In the genomic region with DNA sequence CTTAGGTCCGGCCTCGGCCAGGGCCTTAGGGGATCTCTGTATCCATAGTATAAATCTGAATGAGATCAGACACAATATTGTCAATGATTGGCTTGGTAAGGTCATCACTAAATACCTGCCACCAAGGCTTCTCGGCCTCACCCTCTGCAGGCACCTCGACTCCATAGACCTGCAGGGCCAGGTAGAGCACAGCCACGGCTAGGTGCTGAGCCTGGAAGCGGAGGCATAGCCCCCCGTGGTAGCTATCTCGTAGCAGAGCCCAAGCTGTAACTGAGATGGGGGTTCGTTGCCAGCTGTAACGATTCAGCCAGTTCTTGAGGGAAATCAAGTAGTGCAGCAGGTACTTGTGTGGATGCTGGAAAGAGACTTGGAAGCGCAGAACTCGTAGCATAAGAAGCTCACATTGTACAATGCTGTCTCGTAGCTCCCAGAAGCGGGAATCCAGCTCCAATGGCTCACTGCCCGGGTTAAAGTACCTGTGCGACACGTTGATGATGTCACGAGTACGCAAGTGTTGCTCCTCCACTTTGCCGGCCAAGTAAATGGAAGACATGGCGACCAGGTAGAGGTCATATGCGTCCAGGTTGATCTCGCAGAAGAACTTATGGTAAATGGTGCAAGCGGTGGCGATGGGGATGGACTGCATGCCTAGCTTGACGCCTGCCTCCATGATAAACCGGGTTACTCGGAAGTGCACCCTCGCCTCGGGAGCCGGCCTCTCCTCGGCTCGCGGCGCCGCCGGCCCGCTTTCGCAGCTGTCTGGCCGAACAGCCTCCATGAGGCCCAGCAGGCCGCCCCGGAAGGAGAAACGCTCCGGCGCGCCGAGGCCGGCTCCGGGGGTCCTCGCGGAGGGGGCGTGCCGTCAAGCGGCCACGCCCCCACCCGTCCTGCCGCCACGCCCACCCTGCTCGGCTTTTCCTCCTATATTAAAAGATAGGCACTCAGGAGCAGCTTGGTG, we compare ENCODE assay signal across 8 mouse cellular contexts. TPM values are rescaled to one million over a fixed set of nuclear protein-coding genes. Genes with fewer than 3 reads are reported as not detected.
A peak's percentile ranks its signal among the peaks of the same experiment; 100 is the strongest.
DNase-seq lines count a peak whose midpoint lies in the region; ATAC-seq and TF ChIP-seq lines count a peak whose summit lies in the region.

A gene (minus strand): TSS at position 845 of the 958 bp plus-strand sequence.

- H3ac ChIP-seq in myocyte (ENCODE audit: control insufficient read depth, insufficient read length): peak within 1 kb of the TSS; percentile 14

- H3K4me1 ChIP-seq in bone marrow macrophage, adult 2 months (ENCODE audit: control insufficient read depth, insufficient read depth, low read length): peaks cover 34% of the 10 kb centered on the region
- H3K4me1 ChIP-seq in embryonic fibroblast, embryonic 13.5 days (ENCODE audit: control insufficient read depth, insufficient read depth, low read length): no peaks in the 10 kb centered on the region
- peaks cover 8% of the 10 kb centered on the region for H3K4me1 ChIP-seq in liver, embryonic 11.5 days (replicated peaks; ENCODE audit: control insufficient read depth, insufficient read depth, low read length)

- peak within 1 kb of the TSS; percentile 49 for H3K27ac ChIP-seq in bone marrow macrophage, adult 2 months (ENCODE audit: insufficient read depth, low read depth, low read length)
- no peak within 1 kb of the TSS for H3K27ac ChIP-seq in embryonic fibroblast, embryonic 13.5 days (ENCODE audit: insufficient read depth, low read length)
- peak within 1 kb of the TSS; percentile 68; the same call in 1 of the 2 replicates for H3K27ac ChIP-seq in liver, embryonic 11.5 days (ENCODE audit: low read depth, low read length)

- peaks cover 5% of the 10 kb centered on the region for H3K79me2 ChIP-seq in myocyte (ENCODE audit: control insufficient read depth, insufficient read depth)

- H3K4me2 ChIP-seq in liver, embryonic 11.5 days: peak within 1 kb of the TSS; percentile 89
- peak within 1 kb of the TSS; percentile 99 for H3K4me2 ChIP-seq in myocyte (ENCODE audit: low read depth)

- no peaks in the 10 kb centered on the region for H3K9me3 ChIP-seq in liver, embryonic 11.5 days (ENCODE audit: control insufficient read depth, low read length)

- H3K9ac ChIP-seq in liver, embryonic 11.5 days (ENCODE audit: low read depth, low read length): peak within 1 kb of the TSS; percentile 74

- H3K4me3 ChIP-seq in bone marrow macrophage, adult 2 months (ENCODE audit: insufficient read depth, low read length): peak within 1 kb of the TSS; percentile 81
- peak within 1 kb of the TSS; percentile 80 for H3K4me3 ChIP-seq in embryonic fibroblast, embryonic 13.5 days (ENCODE audit: insufficient read depth, low read length)
- H3K4me3 ChIP-seq in liver, embryonic 11.5 days (ENCODE audit: low read depth, low read length): peak within 1 kb of the TSS; percentile 77
- peak within 1 kb of the TSS; percentile 91 for H3K4me3 ChIP-seq in myocyte

- TF ChIP-seq POLR2A in bone marrow macrophage, adult 2 months (IDR thresholded peaks at IDR 0.05; ENCODE audit: borderline replicate concordance, low read depth, low read length): no peak
- TF ChIP-seq POLR2A in embryonic fibroblast, embryonic 13.5 days (IDR thresholded peaks at IDR 0.05; ENCODE audit: low read depth, low read length): peak; percentile 77
- peak; percentile 84 for TF ChIP-seq POLR2A in myocyte (IDR thresholded peaks at IDR 0.05; ENCODE audit: insufficient read length, low read depth)

- H3K27me3 ChIP-seq in liver, embryonic 11.5 days (replicated peaks; ENCODE audit: control insufficient read depth, insufficient read depth, low read length): no peaks in the 10 kb centered on the region
- H3K27me3 ChIP-seq in myocyte (ENCODE audit: control insufficient read depth, insufficient read depth, insufficient read length): no peaks in the 10 kb centered on the region

- H3K36me3 ChIP-seq in liver, embryonic 11.5 days (ENCODE audit: control insufficient read depth, insufficient read depth, low read length): no peaks in the 10 kb centered on the region
- no peaks in the 10 kb centered on the region for H3K36me3 ChIP-seq in myocyte (ENCODE audit: control insufficient read depth, insufficient read depth)

- TF ChIP-seq CTCF in bone marrow macrophage, adult 2 months (IDR thresholded peaks at IDR 0.05; ENCODE audit: low read depth, low read length): no peak
- no peak for TF ChIP-seq CTCF in embryonic fibroblast, embryonic 13.5 days (IDR thresholded peaks at IDR 0.05; ENCODE audit: borderline replicate concordance, insufficient read depth, low read length)

- 9% methylated on average over 58 of the region's 59 CpGs for WGBS in liver, embryonic 11.5 days

- peak; percentile 80 for DNase-seq in CD4-positive helper T cell, adult 2 months (ENCODE audit: low read depth, low spot score)
- peak; percentile 66 to 71 for DNase-seq in heart, adult 9 months (ENCODE audit: low spot score in 2 of 2)
- peak; percentile 72 for DNase-seq in kidney, adult 9 months
- DNase-seq in liver, embryonic 11.5 days (ENCODE audit: low spot score): peak; percentile 89
- peak; percentile 77 to 90 for DNase-seq in spleen, postnatal 4 days (ENCODE audit: low spot score in 2 of 2)

- peak; percentile 93 for ATAC-seq in liver, embryonic 11.5 days (replicated peaks; ENCODE audit: low FRiP score)

TF ChIP-seq in myocyte, 11 proteins besides CTCF, POLR2A, EP300 and RAD21:
- TF ChIP-seq MAX (IDR thresholded peaks at IDR 0.05; ENCODE audit: low read depth): no peak
- peak in 1 of 3 experiments; percentile 52 for TF ChIP-seq MYOD1 (IDR thresholded peaks at IDR 0.05; ENCODE audit: control insufficient read depth in 1 of 3, insufficient read length in 2 of 3, low read depth in 2 of 3)
- TF ChIP-seq MYOG (IDR thresholded peaks at IDR 0.05; ENCODE audit: control insufficient read depth in 1 of 3, insufficient read depth in 1 of 3, insufficient read length in 2 of 3, low read depth in 2 of 3): peak in 1 of 3 experiments; percentile 62
- peak; percentile 70 for TF ChIP-seq POLR2AphosphoS2 (IDR thresholded peaks at IDR 0.05; ENCODE audit: insufficient read length, low read depth)

RNA-seq across cellular contexts. Expression of the gene that starts here (rescaled TPM):
- 18.7 and 18.9 TPM in 2 replicates for polyA plus RNA-seq in bone marrow macrophage, adult 2 months (2012; ENCODE audit: insufficient read depth, insufficient read length, missing spikeins)
- 14.7 and 16.2 TPM in 2 replicates for polyA plus RNA-seq in embryonic fibroblast, embryonic 13.5 days (2011; ENCODE audit: insufficient read length, low read depth, missing spikeins)
- 47.9 and 52.3 TPM in 2 replicates for polyA plus RNA-seq in liver, embryonic 11.5 days (2014; fragmentation: Nextera tagmentation; extraction: Ambion mirVana)
- polyA plus RNA-seq in myocyte (2012; fragmentation: generic; extraction: Trizol): 32.8 TPM
